Mouse (Mus musculus): ENCODE data around the gene Npm1. TPM values are rescaled to one million over a fixed set of nuclear protein-coding genes. Genes with fewer than 3 reads are reported as not detected.

Npm1 gene
- polyA plus RNA-seq (2015; fragmentation: Nextera tagmentation; extraction: Ambion mirVana), result 592 and 605 TPM in 2 replicates

GRCm38 (mm10) chr11:33162998-33163506 is at the start of gene Npm1:
Gene Npm1, minus strand, starts transcription at chr11:33163206.
- H3K27me3 ChIP-seq, result 0 out of 2 replicates have a peak, but pooled peaks cover 3% of the 10 kb centered on the region
- peak within 1 kb of the TSS; percentile 94 for H3K27ac ChIP-seq
- WGBS, result 5% methylated on average over 49 of the region's 49 CpGs
- H3K4me1 ChIP-seq (replicated peaks), result peaks cover 17% of the 10 kb centered on the region
- peak within 1 kb of the TSS; percentile 98 for H3K9ac ChIP-seq (replicated peaks)
- peak within 1 kb of the TSS; percentile 85 for H3K4me2 ChIP-seq (replicated peaks)
- no peaks in the 10 kb centered on the region for H3K9me3 ChIP-seq
- H3K36me3 ChIP-seq, result peaks cover 28% of the 10 kb centered on the region
- ATAC-seq, result peak; percentile 97
- peak within 1 kb of the TSS; percentile 99 for H3K4me3 ChIP-seq (replicated peaks)

GRCm38 (mm10) chr11:33207411-33207810 is 44.4 kb upstream of the Npm1 start:
- peaks cover 63% of the 10 kb centered on the region for H3K27me3 ChIP-seq
- 85% methylated on average over 2 of the region's 2 CpGs for WGBS
- no peaks in the 10 kb centered on the region for H3K36me3 ChIP-seq
- H3K9ac ChIP-seq (replicated peaks), result no peak overlapping the region
- no peaks in the 10 kb centered on the region for H3K9me3 ChIP-seq
- no peak overlapping the region for H3K27ac ChIP-seq
- no peak overlapping the region for H3K4me3 ChIP-seq (replicated peaks)
- no peak overlapping the region for H3K4me2 ChIP-seq (replicated peaks)
- H3K4me1 ChIP-seq (replicated peaks), result peaks cover 18% of the 10 kb centered on the region
- no peak for ATAC-seq

- WGBS, result 10% methylated on average over 3 of the region's 3 CpGs
- no peaks in the 10 kb centered on the region for H3K9me3 ChIP-seq
- H3K27ac ChIP-seq, result no peak overlapping the region
- no peak overlapping the region for H3K9ac ChIP-seq (replicated peaks)
- no peak for ATAC-seq
- H3K27me3 ChIP-seq, result peaks cover 87% of the 10 kb centered on the region
- H3K4me1 ChIP-seq (replicated peaks), result peaks cover 39% of the 10 kb centered on the region
- H3K4me2 ChIP-seq (replicated peaks), result no peak overlapping the region
- no peaks in the 10 kb centered on the region for H3K36me3 ChIP-seq
- H3K4me3 ChIP-seq (replicated peaks), result no peak overlapping the region
These were observed 42.0 kb upstream of the Npm1 start for GRCm38 (mm10) chr11:33204966-33205365.

DNA sequence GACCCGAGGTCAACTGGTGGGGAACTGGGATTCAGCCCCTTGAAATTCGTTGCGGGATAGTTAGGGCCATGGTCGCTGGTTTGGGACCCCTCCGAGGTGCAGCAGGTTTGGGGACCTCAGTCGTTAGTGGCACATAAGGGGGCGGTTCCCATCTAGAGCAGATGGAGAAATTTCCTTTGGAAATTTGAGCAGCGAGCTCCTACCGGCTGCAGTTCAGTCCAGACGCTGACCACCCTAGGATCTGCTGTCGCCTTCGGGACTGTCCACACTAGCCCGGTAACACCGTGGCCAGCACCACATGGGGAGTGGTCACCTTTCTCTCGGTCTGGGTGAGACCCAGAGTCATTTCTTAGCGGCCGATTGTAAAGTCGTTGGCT is 41.3 kb upstream of the Npm1 start:
- no peak for ATAC-seq
- peak overlapping the region; percentile 54 for H3K4me2 ChIP-seq (replicated peaks)
- H3K36me3 ChIP-seq, result no peaks in the 10 kb centered on the region
- no peak overlapping the region for H3K9ac ChIP-seq (replicated peaks)
- H3K9me3 ChIP-seq, result no peaks in the 10 kb centered on the region
- H3K27ac ChIP-seq, result no peak overlapping the region
- peak overlapping the region; percentile 36 for H3K4me3 ChIP-seq (replicated peaks)
- 2% methylated on average over 18 of the region's 18 CpGs for WGBS
- peaks cover 90% of the 10 kb centered on the region for H3K27me3 ChIP-seq
- peaks cover 41% of the 10 kb centered on the region for H3K4me1 ChIP-seq (replicated peaks)

DNA sequence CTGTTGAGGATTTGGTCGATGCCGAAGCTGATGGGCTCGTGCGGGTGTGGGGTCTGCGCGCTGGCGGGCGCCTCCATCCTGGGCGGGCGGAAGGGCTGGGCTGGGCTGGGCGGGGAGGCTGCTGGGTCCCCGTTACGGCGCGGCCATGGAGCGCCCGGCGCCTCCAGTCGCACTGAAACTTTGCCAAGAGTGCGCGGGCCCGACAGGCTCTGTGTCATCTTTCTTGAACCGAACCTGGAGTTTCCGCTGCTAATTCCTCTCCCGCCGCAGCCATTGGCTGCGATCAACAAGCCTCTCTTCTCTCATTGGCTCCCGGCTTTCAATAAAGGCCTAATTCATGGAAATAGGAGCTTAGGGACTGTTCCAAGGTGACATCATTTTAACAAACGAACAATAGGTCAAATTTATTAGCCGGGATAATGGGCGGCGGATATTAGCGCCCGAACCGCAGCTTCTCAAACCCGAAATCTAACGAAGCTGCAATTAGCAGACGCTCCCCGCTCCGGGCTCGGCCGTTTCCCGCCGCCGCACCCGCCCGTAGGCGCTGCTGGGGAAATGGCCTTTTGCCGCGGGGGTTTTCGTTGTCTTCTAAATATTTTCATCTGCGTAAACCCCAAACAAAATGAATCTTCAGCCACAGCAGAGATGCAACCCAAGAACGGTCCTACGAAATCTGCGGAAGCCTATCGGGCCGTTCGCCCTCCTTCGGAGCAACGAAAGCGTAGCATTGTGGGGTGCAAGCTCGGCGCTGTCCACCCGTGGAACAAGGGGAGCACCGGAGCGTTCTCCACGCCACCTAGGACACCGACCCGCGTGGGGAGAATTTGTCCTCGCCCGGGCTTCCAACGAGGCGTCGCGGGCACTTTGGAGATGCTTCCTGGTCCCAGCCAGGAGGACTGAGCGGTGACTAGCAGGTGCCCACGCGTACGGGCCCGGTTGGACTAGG is 40.6 kb upstream of the Npm1 start, which contains the start of gene Tlx3:
Tlx3 (minus strand) TSS at position 207 of the 946 bp plus-strand sequence.
- Histone ChIP-seq H3K4me3 (replicated peaks) (peak within 1 kb of the TSS; percentile 36), H3K9me3 (no peaks in the 10 kb centered on the region), H3K4me2 (replicated peaks) (peak within 1 kb of the TSS; percentile 54), H3K27ac (no peak within 1 kb of the TSS), H3K36me3 (no peaks in the 10 kb centered on the region), H3K4me1 (replicated peaks) (peaks cover 41% of the 10 kb centered on the region), H3K9ac (replicated peaks) (peak within 1 kb of the TSS; percentile 32; the same call in 1 of the 2 replicates), H3K27me3 (peaks cover 96% of the 10 kb centered on the region)
- ATAC-seq, result peak; percentile 54
- under 1% methylated on average over 81 of the region's 81 CpGs for WGBS

- H3K4me2 ChIP-seq (replicated peaks), result peak overlapping the region; percentile 54
- H3K9ac ChIP-seq (replicated peaks), result peak overlapping the region; percentile 19; the same call in 1 of the 2 replicates
- ATAC-seq, result peak; percentile 15
- under 1% methylated on average over 40 of the region's 47 CpGs for WGBS
- H3K4me3 ChIP-seq (replicated peaks), result peak overlapping the region; percentile 36
- H3K27me3 ChIP-seq, result peaks cover 96% of the 10 kb centered on the region
- peaks cover 41% of the 10 kb centered on the region for H3K4me1 ChIP-seq (replicated peaks)
- H3K9me3 ChIP-seq, result peaks cover 3% of the 10 kb centered on the region; the same call in 1 of the 2 replicates
- H3K36me3 ChIP-seq, result no peaks in the 10 kb centered on the region
- no peak overlapping the region for H3K27ac ChIP-seq
These were observed 40.0 kb upstream of the Npm1 start for GRCm38 (mm10) chr11:33202972-33203371.

GRCm38 (mm10) chr11:33202296-33202695 is 39.3 kb upstream of the Npm1 start:
- under 1% methylated on average over 37 of the region's 37 CpGs for whole genome bisulfite sequencing

GRCm38 (mm10) chr11:33201626-33202010 is 38.6 kb upstream of the Npm1 start:
- peaks cover 96% of the 10 kb centered on the region for H3K27me3 ChIP-seq
- 1% methylated on average over 19 of the region's 19 CpGs for WGBS

More at GRCm38 (mm10) chr11:33202296-33202695, 39.3 kb upstream of the Npm1 start:
- no peak overlapping the region for H3K4me2 ChIP-seq (replicated peaks)
- H3K27ac ChIP-seq, result no peak overlapping the region
- no peak for ATAC-seq
- peak overlapping the region; percentile 36 for H3K4me3 ChIP-seq (replicated peaks)
- peaks cover 10% of the 10 kb centered on the region; the same call in 1 of the 2 replicates for H3K9me3 ChIP-seq
- H3K27me3 ChIP-seq, result peaks cover 96% of the 10 kb centered on the region
- H3K4me1 ChIP-seq (replicated peaks), result peaks cover 41% of the 10 kb centered on the region
- no peak overlapping the region for H3K9ac ChIP-seq (replicated peaks)
- no peaks in the 10 kb centered on the region for H3K36me3 ChIP-seq

DNA sequence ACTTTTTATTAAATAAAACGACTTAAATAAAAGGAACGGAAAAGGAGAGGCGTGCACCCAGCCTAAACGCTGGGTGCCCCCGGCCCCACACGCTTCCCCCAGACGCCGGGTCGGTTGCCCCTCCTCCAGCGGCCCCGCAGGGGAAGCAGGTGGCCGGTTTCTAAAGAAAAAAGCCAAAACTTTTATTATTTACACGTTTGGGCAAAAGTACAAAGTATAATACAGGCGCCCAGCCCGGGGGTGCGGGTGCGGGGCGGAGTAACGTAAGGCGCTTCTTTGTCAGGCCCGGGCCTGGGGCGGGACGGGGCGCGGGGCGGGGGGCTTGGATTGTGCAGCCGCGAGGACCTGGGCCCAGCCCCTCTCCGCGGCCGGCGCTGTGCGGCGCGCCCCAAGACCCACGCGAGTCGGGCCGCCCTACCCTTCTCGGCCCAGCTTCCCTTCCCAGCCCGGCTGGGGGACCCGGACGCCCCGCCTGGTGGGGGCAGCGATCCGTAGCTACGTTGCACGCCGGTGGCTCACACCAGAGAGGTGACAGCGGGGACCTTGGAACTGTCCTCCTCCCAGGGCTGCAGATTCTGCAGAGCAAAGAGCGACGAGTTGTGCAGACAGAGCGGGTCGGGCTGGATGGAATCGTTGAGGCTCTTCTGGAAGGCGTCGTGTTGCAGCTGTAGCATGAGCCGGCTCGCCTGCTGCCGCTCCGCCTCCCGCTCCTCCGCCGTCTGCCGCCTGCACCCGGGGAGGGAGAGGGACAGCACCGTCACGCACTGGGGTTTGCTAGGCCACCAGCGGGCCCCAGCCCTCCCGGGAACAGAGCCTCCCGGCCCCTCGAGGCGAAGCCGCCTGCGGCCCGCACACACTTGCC is 38.0 kb upstream of the Npm1 start:
- Histone ChIP-seq H3K27me3 (peaks cover 96% of the 10 kb centered on the region), H3K4me1 (replicated peaks) (peaks cover 42% of the 10 kb centered on the region), H3K27ac (no peak overlapping the region), H3K4me2 (replicated peaks) (peak overlapping the region; percentile 51), H3K9ac (replicated peaks) (peak overlapping the region; percentile 41; the same call in 1 of the 2 replicates), H3K4me3 (replicated peaks) (peak overlapping the region; percentile 35), H3K9me3 (peaks cover 12% of the 10 kb centered on the region; the same call in 1 of the 2 replicates), H3K36me3 (no peaks in the 10 kb centered on the region)
- ATAC-seq, result peak; percentile 63
- under 1% methylated on average over 76 of the region's 76 CpGs for WGBS

More at GRCm38 (mm10) chr11:33201626-33202010, 38.6 kb upstream of the Npm1 start:
- Histone ChIP-seq H3K4me2 (replicated peaks) (peak overlapping the region; percentile 51), H3K9me3 (peaks cover 12% of the 10 kb centered on the region; the same call in 1 of the 2 replicates), H3K36me3 (no peaks in the 10 kb centered on the region), H3K4me3 (replicated peaks) (peak overlapping the region; percentile 35), H3K9ac (replicated peaks) (peak overlapping the region; percentile 41; the same call in 1 of the 2 replicates), H3K27ac (no peak overlapping the region), H3K4me1 (replicated peaks) (peaks cover 41% of the 10 kb centered on the region)
- no peak for ATAC-seq

- peaks cover 47% of the 10 kb centered on the region for H3K4me1 ChIP-seq (replicated peaks)
- H3K27ac ChIP-seq, result no peak overlapping the region
These were observed 37.1 kb upstream of the Npm1 start for GRCm38 (mm10) chr11:33199906-33200763.

More at GRCm38 (mm10) chr11:33199906-33200763, 37.1 kb upstream of the Npm1 start:
- Histone ChIP-seq H3K36me3 (no peaks in the 10 kb centered on the region), H3K4me3 (replicated peaks) (peak overlapping the region; percentile 35), H3K9ac (replicated peaks) (0 out of 2 replicates have a peak overlapping the region, but pooled peaks have one; percentile 23), H3K27me3 (peaks cover 96% of the 10 kb centered on the region), H3K9me3 (peaks cover 12% of the 10 kb centered on the region; the same call in 1 of the 2 replicates), H3K4me2 (replicated peaks) (peak overlapping the region; percentile 51)
- ATAC-seq, result no peak
- under 1% methylated on average over 45 of the region's 45 CpGs for WGBS
